Mouse (Mus musculus) hindbrain, embryonic 14.5 days (tissue): ENCODE results near the gene Ear6. TPM values are rescaled to one million over a fixed set of nuclear protein-coding genes. Genes with fewer than 3 reads are reported as not detected.

Experiments used
- ATAC-seq: fragments of 200-750 bp; cut with Nextera tagmentation; 2 replicates; pipeline ENCODE4 v1.8.0; 2017; ENCODE audit warnings: moderate number of reproducible peaks, mild to moderate bottlenecking, moderate TSS enrichment, moderate library complexity; ENCODE audit not compliant: low FRiP score
- DNase-seq: peaks from one replicate; pipeline ENCODE4 v3.0.0-alpha.2; 2015; ENCODE audit warnings: low spot score
- H3K27ac ChIP-seq: fragments of 300-500 bp; sonication (generic); 2 replicates; pipeline ENCODE4 v1.5.1; 2014; ENCODE audit warnings: mild to moderate bottlenecking, moderate library complexity
- H3K27me3 ChIP-seq: fragments of 300-500 bp; sonication (generic); 2 replicates; pipeline ENCODE4 v1.6.1; 2014; ENCODE audit warnings: mild to moderate bottlenecking, low read length, mixed read lengths; ENCODE audit not compliant: control insufficient read depth, insufficient read depth
- H3K36me3 ChIP-seq: fragments of 300-500 bp; sonication (generic); replicated peaks from 2 replicates; pipeline ENCODE4 v1.6.1; 2014; ENCODE audit not compliant: control insufficient read depth, insufficient read depth
- H3K4me1 ChIP-seq: fragments of 300-500 bp; sonication (generic); replicated peaks from 2 replicates; pipeline ENCODE4 v1.6.1; 2014; ENCODE audit warnings: antibody characterized with exemption, low read length, mixed read lengths; ENCODE audit not compliant: control insufficient read depth, insufficient read depth
- H3K4me2 ChIP-seq: fragments of 300-500 bp; sonication (generic); replicated peaks from 2 replicates; pipeline ENCODE4 v1.6.1; 2014; ENCODE audit warnings: mild to moderate bottlenecking, moderate library complexity
- H3K4me3 ChIP-seq: fragments of 300-500 bp; sonication (generic); replicated peaks from 2 replicates; pipeline ENCODE4 v1.5.1; 2014; ENCODE audit warnings: mild to moderate bottlenecking, low read length
- H3K9ac ChIP-seq: fragments of 300-500 bp; sonication (generic); 2 replicates; pipeline ENCODE4 v1.6.1; 2014
- H3K9me3 ChIP-seq: fragments of 300-500 bp; sonication (generic); 2 replicates; pipeline ENCODE4 v1.6.1; 2016; ENCODE audit warnings: low read length; ENCODE audit not compliant: control insufficient read depth
- WGBS: fragments of 180-500 bp; shearing (Covaris S2); extraction: QIAGEN DNeasy Blood & Tissue Kit; methylation state at CpG from one replicate; pipeline ENCODE4 v1.1.7; 2014; 5-methylcytosine and 5-hydroxymethylcytosine counted together
- microRNA-seq: library from miRNA; unstranded; fragments of <30 nt; microRNA quantifications from one replicate; pipeline ENCODE4, GENCODE M21; 2016
- polyA plus RNA-seq: library from polyadenylated mRNA; unstranded; fragments of >200 nt; fragmentation: Nextera tagmentation; extraction: Ambion mirVana; gene quantifications from 2 replicates; pipeline ENCODE4 v1.2.1, GENCODE M21; 2014

The Ear6 gene
- polyA plus RNA-seq, 1 experiment from 2014 or later = not detected

GRCm38 (mm10) chr14:51902806-51903710, 49.6 kb downstream of the Ear6 start:
- Histone ChIP-seq H3K4me1 (no peaks in the 10 kb centered on the region), H3K4me2 (no peak overlapping the region), H3K9me3 (no peaks in the 10 kb centered on the region), H3K27me3 (no peaks in the 10 kb centered on the region), H3K36me3 (no peaks in the 10 kb centered on the region), H3K4me3 (no peak overlapping the region), H3K27ac (no peak overlapping the region), H3K9ac (no peak overlapping the region)
- WGBS = 61% methylated on average over 9 of the region's 9 CpGs
- ATAC-seq (peak; percentile 76; the same call in 1 of the 2 replicates), DNase-seq (peak; percentile 89)

GRCm38 (mm10) chr14:51903782-51904181, 50.3 kb downstream of the Ear6 start:
- WGBS = 95% methylated on average over 9 of the region's 9 CpGs

More at GRCm38 (mm10) chr14:51903782-51904181, 50.3 kb downstream of the Ear6 start:
- no peak overlapping the region for H3K4me3 ChIP-seq
- no peaks in the 10 kb centered on the region for H3K36me3 ChIP-seq
- H3K27me3 ChIP-seq = no peaks in the 10 kb centered on the region
- no peaks in the 10 kb centered on the region for H3K9me3 ChIP-seq
- no peak overlapping the region for H3K27ac ChIP-seq
- ATAC-seq = 0 out of 2 replicates have a peak, but pooled peaks have one; percentile 23
- H3K4me2 ChIP-seq = no peak overlapping the region
- H3K9ac ChIP-seq = no peak overlapping the region
- no peaks in the 10 kb centered on the region for H3K4me1 ChIP-seq
- DNase-seq = no peak

Small RNA genes lying within 50 kb of the gene (microRNA-seq; reads per million reads assigned to microRNA genes)
- not detected for gene Gm27375

Other genes with a start within 250 kb of the Ear6 start
- not detected in 2 replicates for gene Gm17078, start 242.4 kb upstream of the Ear6 start, polyA plus RNA-seq
- not detected in 2 replicates for gene Gm4181, start 218.0 kb upstream of the Ear6 start, polyA plus RNA-seq
- not detected in 2 replicates for gene Gm17079, start 158.2 kb upstream of the Ear6 start, polyA plus RNA-seq
- gene Gm5800, start 136.5 kb upstream of the Ear6 start, polyA plus RNA-seq = not detected in 2 replicates
- gene Ang4, start 80.1 kb upstream of the Ear6 start, polyA plus RNA-seq = not detected in 2 replicates
- gene AY358078, start 53.7 kb upstream of the Ear6 start, polyA plus RNA-seq = not detected in 2 replicates
- gene Mettl17, start 31.1 kb downstream of the Ear6 start, polyA plus RNA-seq = 76.0 and 87.5 TPM in 2 replicates
- gene Slc39a2, start 39.2 kb downstream of the Ear6 start, polyA plus RNA-seq = 0.95 and 1.5 TPM in 2 replicates
- 165 and 190 TPM in 2 replicates for gene Ndrg2, start 60.5 kb downstream of the Ear6 start, polyA plus RNA-seq
- gene Tppp2, start 64.7 kb downstream of the Ear6 start, polyA plus RNA-seq = not detected in 2 replicates
- gene Rnase13, start 69.1 kb downstream of the Ear6 start, polyA plus RNA-seq = not detected in 2 replicates
- gene Arhgef40, start 131.0 kb downstream of the Ear6 start, polyA plus RNA-seq = 67.2 and 68.8 TPM in 2 replicates
- 0.29 and 0.37 TPM in 2 replicates for gene Tmem253, start 162.0 kb downstream of the Ear6 start, polyA plus RNA-seq
- gene Zfp219, start 167.0 kb downstream of the Ear6 start, polyA plus RNA-seq = 26.4 and 28.7 TPM in 2 replicates
- not detected in 2 replicates for gene Olfr221, start 188.8 kb downstream of the Ear6 start, polyA plus RNA-seq